Mouse (Mus musculus) CH12.LX (cell line): Measurements from ENCODE around the gene Ubash3b. TPM values are rescaled to one million over a fixed set of nuclear protein-coding genes. Genes with fewer than 3 reads are reported as not detected.

ENCODE experiments used
- DNase-seq: peaks from one replicate; pipeline ENCODE4 v3.0.0-alpha.2; 2013; ENCODE audit errors: extremely low read depth
- H3K27ac ChIP-seq: 2 replicates; pipeline ENCODE4 v1.5.1; 2012; ENCODE audit warnings: low read depth, mild to moderate bottlenecking, control low read depth, moderate library complexity; ENCODE audit not compliant: insufficient read depth
- H3K27me3 ChIP-seq: replicated peaks from 2 replicates; pipeline ENCODE3; 2012; ENCODE audit warnings: inconsistent platforms
- H3K36me3 ChIP-seq, 2 experiments: replicated peaks in 1 of 2; 2 replicates each; pipeline versions ENCODE3 to v1.6.1; 2012; ENCODE audit warnings: inconsistent platforms in 1 of 2, low read length in 1 of 2, mild to moderate bottlenecking in 1 of 2, mixed read lengths in 1 of 2, moderate library complexity in 1 of 2; ENCODE audit not compliant: control insufficient read depth in 1 of 2, insufficient read depth in 1 of 2
- H3K4me1 ChIP-seq, 2 experiments: 2 replicates each; pipeline ENCODE4 v1.6.1; 2012; ENCODE audit warnings: inconsistent platforms in 1 of 2, moderate library complexity in 1 of 2; ENCODE audit not compliant: insufficient read depth in 2 of 2, control insufficient read depth in 1 of 2
- H3K4me2 ChIP-seq: 2 replicates; pipeline ENCODE4 v1.6.1; 2012; ENCODE audit warnings: low read depth, mild to moderate bottlenecking, control low read depth; ENCODE audit not compliant: poor library complexity, insufficient read depth, severe bottlenecking
- H3K4me3 ChIP-seq, 3 experiments: fragments of 150-350 bp in 1 of 3; sonication (generic) in 1 of 3; replicated peaks in 1 of 3; 2 replicates each; pipeline versions ENCODE3 to v1.5.1; 2011 to 2012; ENCODE audit warnings: low read depth in 2 of 3, low read length in 2 of 3, mild to moderate bottlenecking in 2 of 3, moderate library complexity in 2 of 3, control low read depth in 1 of 3, improper control_type of control experiment in 1 of 3, inconsistent platforms in 1 of 3, mixed read lengths in 1 of 3; ENCODE audit not compliant: poor library complexity in 1 of 3
- H3K79me2 ChIP-seq: replicated peaks from 2 replicates; pipeline ENCODE4 v1.6.1; 2012; ENCODE audit warnings: mild to moderate bottlenecking, moderate library complexity; ENCODE audit not compliant: control insufficient read depth, poor library complexity, insufficient read depth, severe bottlenecking; ENCODE audit errors: extremely low read depth
- H3K9ac ChIP-seq: 2 replicates; pipeline ENCODE4 v1.6.1; 2012; ENCODE audit warnings: low read depth, mild to moderate bottlenecking, control low read depth, moderate library complexity; ENCODE audit not compliant: insufficient read depth
- H3K9me3 ChIP-seq: replicated peaks from 2 replicates; pipeline ENCODE3; 2012; ENCODE audit warnings: low read length, inconsistent platforms, mixed read lengths
- BHLHE40 ChIP-seq: IDR thresholded peaks from 2 replicates; pipeline ENCODE4 v1.6.1; 2011; ENCODE audit warnings: mild to moderate bottlenecking, low read depth, low read length, improper control_type of control experiment
- CHD1 ChIP-seq: IDR thresholded peaks from 2 replicates; pipeline ENCODE4 v1.6.1; 2012; ENCODE audit warnings: low read depth, low read length, improper control_type of control experiment, inconsistent platforms
- CHD2 ChIP-seq: IDR thresholded peaks from 2 replicates; pipeline ENCODE4 v1.6.1; 2011; ENCODE audit warnings: low read length, improper control_type of control experiment
- CTCF ChIP-seq, 2 experiments: IDR thresholded peaks in 1 of 2; conservative IDR thresholded peaks in 1 of 2; 2 replicates each; pipeline ENCODE4 v1.5.1; 2011 to 2012; ENCODE audit warnings: low read depth in 2 of 2, low read length in 2 of 2, improper control_type of control experiment in 1 of 2, inconsistent platforms in 1 of 2, mild to moderate bottlenecking in 1 of 2, moderate library complexity in 1 of 2
- E2F4 ChIP-seq: IDR thresholded peaks from 2 replicates; pipeline ENCODE4 v1.6.1; 2011; ENCODE audit warnings: low read depth, low read length, improper control_type of control experiment; ENCODE audit not compliant: insufficient replicate concordance
- ELF1 ChIP-seq: IDR thresholded peaks from 2 replicates; pipeline ENCODE4 v1.6.1; 2014; ENCODE audit warnings: low read depth, mild to moderate bottlenecking, inconsistent platforms, low read length, improper control_type of control experiment
- ETS1 ChIP-seq: conservative IDR thresholded peaks from 2 replicates; pipeline ENCODE4 v1.6.1; 2012; ENCODE audit warnings: low read depth, mild to moderate bottlenecking, inconsistent platforms, low read length, improper control_type of control experiment, moderate library complexity
- GABPA ChIP-seq: IDR thresholded peaks from 2 replicates; pipeline ENCODE4 v1.6.1; 2012; ENCODE audit warnings: low read depth, low read length, improper control_type of control experiment, inconsistent platforms; ENCODE audit not compliant: insufficient replicate concordance
- HCFC1 ChIP-seq: IDR thresholded peaks from 2 replicates; pipeline ENCODE4 v1.6.1; 2012; ENCODE audit warnings: low read depth, mild to moderate bottlenecking, inconsistent platforms, low read length, improper control_type of control experiment
- IRF4 ChIP-seq: IDR thresholded peaks from 2 replicates; pipeline ENCODE4 v1.6.1; 2014; ENCODE audit warnings: low read depth, mild to moderate bottlenecking, inconsistent platforms, low read length, improper control_type of control experiment
- JUN ChIP-seq: IDR thresholded peaks from 2 replicates; pipeline ENCODE4 v1.6.1; 2011; ENCODE audit warnings: low read depth, mild to moderate bottlenecking, low read length, improper control_type of control experiment, moderate library complexity; ENCODE audit not compliant: insufficient read depth
- JUND ChIP-seq: conservative IDR thresholded peaks from 2 replicates; pipeline ENCODE4 v1.6.1; 2011; ENCODE audit warnings: low read depth, low read length, improper control_type of control experiment
- KAT2A ChIP-seq: IDR thresholded peaks from 2 replicates; pipeline ENCODE4 v1.6.1; 2012; ENCODE audit warnings: low read length, improper control_type of control experiment, inconsistent platforms; ENCODE audit not compliant: insufficient replicate concordance
- MAFK ChIP-seq: IDR thresholded peaks from 2 replicates; pipeline ENCODE4 v1.6.1; 2011; ENCODE audit warnings: low read length, improper control_type of control experiment; ENCODE audit not compliant: insufficient replicate concordance
- MAX ChIP-seq: IDR thresholded peaks from 2 replicates; pipeline ENCODE4 v1.6.1; 2011; ENCODE audit warnings: low read length, improper control_type of control experiment
- MAZ ChIP-seq: IDR thresholded peaks from 2 replicates; pipeline ENCODE4 v1.6.1; 2012; ENCODE audit warnings: low read depth, mild to moderate bottlenecking, inconsistent platforms, low read length, improper control_type of control experiment, moderate library complexity
- MXI1 ChIP-seq: IDR thresholded peaks from 2 replicates; pipeline ENCODE4 v1.6.1; 2011; ENCODE audit warnings: mild to moderate bottlenecking, low read depth, low read length, improper control_type of control experiment
- MYC ChIP-seq: IDR thresholded peaks from 2 replicates; pipeline ENCODE4 v1.6.1; 2011; ENCODE audit warnings: low read depth, mild to moderate bottlenecking, improper control_type of control experiment, low read length
- NELFE ChIP-seq: IDR thresholded peaks from 2 replicates; pipeline ENCODE4 v1.6.1; 2011; ENCODE audit warnings: low read depth, low read length, improper control_type of control experiment
- NRF1 ChIP-seq: IDR thresholded peaks from 2 replicates; pipeline ENCODE4 v1.6.1; 2014; ENCODE audit warnings: low read depth, mild to moderate bottlenecking, inconsistent platforms, low read length, improper control_type of control experiment, moderate library complexity
- POLR2A ChIP-seq: IDR thresholded peaks from 2 replicates; pipeline ENCODE4 v1.6.1; 2011; ENCODE audit warnings: low read depth, mild to moderate bottlenecking, improper control_type of control experiment, low read length
- POLR2AphosphoS2 ChIP-seq: IDR thresholded peaks from 2 replicates; pipeline ENCODE4 v1.6.1; 2011; ENCODE audit warnings: low read depth, low read length, improper control_type of control experiment
- RAD21 ChIP-seq: IDR thresholded peaks from 2 replicates; pipeline ENCODE4 v1.6.1; 2011; ENCODE audit warnings: low read depth, mild to moderate bottlenecking, low read length, improper control_type of control experiment, moderate library complexity
- SMC3 ChIP-seq: IDR thresholded peaks from 2 replicates; pipeline ENCODE4 v1.6.1; 2011; ENCODE audit warnings: low read depth, low read length, improper control_type of control experiment
- TBP ChIP-seq: conservative IDR thresholded peaks from 2 replicates; pipeline ENCODE4 v1.6.1; 2011; ENCODE audit warnings: low read depth, low read length, improper control_type of control experiment
- TCF12 ChIP-seq: IDR thresholded peaks from 2 replicates; pipeline ENCODE4 v1.6.1; 2014; ENCODE audit warnings: low read depth, mild to moderate bottlenecking, inconsistent platforms, low read length, improper control_type of control experiment
- UBTF ChIP-seq: IDR thresholded peaks from 2 replicates; pipeline ENCODE4 v1.6.1; 2012; ENCODE audit warnings: low read depth, mild to moderate bottlenecking, inconsistent platforms, low read length, improper control_type of control experiment, moderate library complexity
- USF2 ChIP-seq: conservative IDR thresholded peaks from 2 replicates; pipeline ENCODE4 v1.6.1; 2011; ENCODE audit warnings: low read depth, low read length, improper control_type of control experiment
- ZC3H11A ChIP-seq: IDR thresholded peaks from 2 replicates; pipeline ENCODE4 v1.6.1; 2012; ENCODE audit warnings: low read depth, mild to moderate bottlenecking, inconsistent platforms, low read length, improper control_type of control experiment
- ZKSCAN1 ChIP-seq: IDR thresholded peaks from 2 replicates; pipeline ENCODE4 v1.6.1; 2012; ENCODE audit warnings: low read depth, inconsistent platforms, low read length, improper control_type of control experiment, borderline replicate concordance
- ZMIZ1 ChIP-seq: IDR thresholded peaks from 2 replicates; pipeline ENCODE4 v1.6.1; 2012; ENCODE audit warnings: low read depth, mild to moderate bottlenecking, inconsistent platforms, low read length, improper control_type of control experiment
- ZNF384 ChIP-seq: IDR thresholded peaks from 2 replicates; pipeline ENCODE4 v1.6.1; 2012; ENCODE audit warnings: low read depth, low read length, improper control_type of control experiment, inconsistent platforms
- dilution Hi-C: fragments of 300-500 bp; cut with MboI; formaldehyde crosslinking; loops from 2 replicates; pipeline ENCODE4 v1.14.3; 2020; ENCODE audit warnings: low sequenced_read_pairs; ENCODE audit not compliant: extremely low pct_unique_long_range_greater_than_20kb, extremely low pct_ligation_motif_present
- in situ Hi-C: fragments of 300-500 bp; cut with MboI; formaldehyde crosslinking; loops from 3 replicates; pipeline ENCODE4 v1.14.3; 2019; ENCODE audit warnings: low sequenced_read_pairs, low pct_ligation_motif_present, low pct_unique_long_range_greater_than_20kb, mixed read lengths
- polyA plus RNA-seq: library from polyadenylated mRNA; unstranded; fragments of >175 nt; gene quantifications from 2 replicates; pipeline ENCODE4 v1.2.1, GENCODE M21; 2012; ENCODE audit warnings: low read depth; ENCODE audit not compliant: insufficient read length
- total RNA-seq, 2 experiments: library from RNA; depleted of rRNA; stranded (reverse); fragments of 300-350 nt in 1 of 2; fragments of >200 nt in 1 of 2; gene quantifications; 2 replicates each; pipeline ENCODE4 v1.2.3; 2012 to 2014

Gene Ubash3b
- total and polyA plus RNA-seq, 3 experiments: 2.8 to 4.6 (median 4.2) TPM

DNA sequence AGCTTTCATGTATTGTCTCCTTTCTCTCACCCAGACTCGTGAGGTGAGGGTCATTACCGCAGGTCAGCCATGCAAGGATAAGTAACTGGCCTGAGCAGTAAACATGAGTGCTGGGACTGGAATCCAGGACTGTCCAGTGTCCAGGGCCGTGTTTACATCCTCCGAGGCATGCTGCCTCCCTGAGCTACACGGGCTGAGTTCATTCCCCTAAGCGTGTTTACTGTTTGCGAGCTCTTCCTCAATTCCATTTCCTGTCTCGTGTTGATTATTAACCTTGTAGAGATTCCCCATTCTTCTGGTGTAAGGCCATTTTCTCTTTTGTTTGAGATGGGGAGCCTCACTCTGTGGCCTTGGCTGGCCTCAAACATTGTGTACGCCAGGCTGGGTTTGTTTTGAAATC is 23.8 kb upstream of the Ubash3b start:
- no peak overlapping the region for H3K27ac ChIP-seq
- in situ Hi-C loops: no loop called here

GRCm38 (mm10) chr9:41182550-41182949 is 21.1 kb upstream of the Ubash3b start:
- dilution Hi-C loops: no loop called here
- in situ Hi-C loops: no loop called here
- no peaks in the 10 kb centered on the region for H3K9me3 ChIP-seq

More for the DNA sequence above, 23.8 kb upstream of the Ubash3b start:
- no peak overlapping the region for H3K4me3 ChIP-seq
- H3K79me2 ChIP-seq: no peaks in the 10 kb centered on the region
- H3K9ac ChIP-seq: no peak overlapping the region
- H3K36me3 ChIP-seq: no peaks in the 10 kb centered on the region
- no peaks in the 10 kb centered on the region for H3K27me3 ChIP-seq
- TF ChIP-seq ZNF384 (no peak), NRF1 (no peak), POLR2AphosphoS2 (no peak), MYC (no peak), CTCF (conservative IDR thresholded peaks at IDR 0.05 in 1 of 2, IDR thresholded peaks at IDR 0.05 in 1 of 2; ENCODE audit: low read depth in 2 of 2, low read length in 2 of 2) (no peak)
- H3K4me2 ChIP-seq: no peak overlapping the region
- H3K9me3 ChIP-seq: no peaks in the 10 kb centered on the region
- no peaks in the 10 kb centered on the region for H3K4me1 ChIP-seq
- dilution Hi-C loops: no loop called here
- DNase-seq: no peak

More at GRCm38 (mm10) chr9:41182550-41182949, 21.1 kb upstream of the Ubash3b start:
- Histone ChIP-seq H3K79me2 (no peaks in the 10 kb centered on the region), H3K9ac (no peak overlapping the region), H3K27me3 (no peaks in the 10 kb centered on the region), H3K4me3 (no peak overlapping the region), H3K4me1 (peaks cover 6 to 11% of the 10 kb centered on the region in 2 experiments), H3K27ac (no peak overlapping the region), H3K36me3 (no peaks in the 10 kb centered on the region), H3K4me2 (no peak overlapping the region)
- peak; percentile 63 for DNase-seq
- no peak for TF ChIP-seq BHLHE40
- TF ChIP-seq ZKSCAN1: no peak
- TF ChIP-seq KAT2A: no peak
- TF ChIP-seq HCFC1: no peak
- no peak for TF ChIP-seq MAX
- TF ChIP-seq JUN: no peak
- TF ChIP-seq USF2: no peak
- peak; percentile 98 for TF ChIP-seq RAD21
- TF ChIP-seq CHD2: no peak
- no peak for TF ChIP-seq MAFK
- TF ChIP-seq E2F4: no peak
- no peak for TF ChIP-seq TCF12
- no peak for TF ChIP-seq CHD1
- no peak for TF ChIP-seq POLR2AphosphoS2
- no peak for TF ChIP-seq ZNF384
- TF ChIP-seq IRF4: no peak
- no peak for TF ChIP-seq MYC
- no peak for TF ChIP-seq GABPA
- TF ChIP-seq JUND: no peak
- TF ChIP-seq NELFE: no peak
- no peak for TF ChIP-seq ZMIZ1
- TF ChIP-seq POLR2A: no peak
- peak; percentile 47 to 94; a peak in 3 of 4 replicates for TF ChIP-seq CTCF (conservative IDR thresholded peaks at IDR 0.05 in 1 of 2, IDR thresholded peaks at IDR 0.05 in 1 of 2; ENCODE audit: low read depth in 2 of 2, low read length in 2 of 2)
- no peak for TF ChIP-seq ETS1
- TF ChIP-seq TBP: no peak
- peak; percentile 84 for TF ChIP-seq ZC3H11A
- no peak for TF ChIP-seq MAZ
- peak; percentile 98 for TF ChIP-seq SMC3
- TF ChIP-seq MXI1: no peak
- no peak for TF ChIP-seq ELF1
- no peak for TF ChIP-seq UBTF
